Mouse (Mus musculus): ENCODE measurements around the gene Slxl1. TPM values are rescaled to one million over a fixed set of nuclear protein-coding genes. Genes with fewer than 3 reads are reported as not detected.
"Not testable (repeated sequence)": the region's sequence is repeated elsewhere in the genome, so short reads cannot be mapped to it uniquely, and the experiment has no call there.

Slxl1 gene
- total RNA-seq (2021): not detected

- not testable (repeated sequence) for DNase-seq
Measured at GRCm38 (mm10) chrX:55226576-55226975, at the start of gene Slxl1. TSS of gene Slxl1 (plus strand) at chrX:55226876.

Measured in heart, postnatal 4 days (tissue).